In genomic region chr6:94755297-94755831, GRCm38 (mm10) we compare ENCODE assay signal across 13 mouse cellular contexts. TPM values are rescaled to one million over a fixed set of nuclear protein-coding genes. Genes with fewer than 3 reads are reported as not detected.
DNase-seq lines count a peak whose midpoint lies in the region; ATAC-seq lines count a peak whose summit lies in the region.
"Had no signal": no experiment of that assay in that cellular context is flagged by ENCODE, and none has a peak within 500 bp of the region (broad histone marks: within the 10 kb centered on the region; RNA-seq: fewer than 3 reads in every experiment).

No protein-coding gene starts in this region.

- no peak overlapping the region for H3K4me3 ChIP-seq in hindbrain, embryonic 10.5 days
- H3K4me3 ChIP-seq in hindbrain, embryonic 14.5 days (replicated peaks; ENCODE audit: low read length), result no peak overlapping the region
- H3K4me3 ChIP-seq in neural tube, embryonic 12.5 days, result no peak overlapping the region
- H3K4me3 ChIP-seq in neural tube, embryonic 15.5 days (replicated peaks), result no peak overlapping the region
- H3K4me3 ChIP-seq in intestine, embryonic 15.5 days (replicated peaks), result no peak overlapping the region
- H3K4me3 ChIP-seq: heart, embryonic 13.5 days had no signal

- no peak for ATAC-seq in hindbrain, embryonic 14.5 days (ENCODE audit: low FRiP score)
- ATAC-seq in neural tube, embryonic 12.5 days (ENCODE audit: low FRiP score, low read depth), result no peak
- no peak for ATAC-seq in neural tube, embryonic 15.5 days (ENCODE audit: low FRiP score)
- peak; percentile 72 for ATAC-seq in intestine, embryonic 15.5 days

- H3K36me3 ChIP-seq in hindbrain, embryonic 10.5 days, result no peaks in the 10 kb centered on the region
- no peaks in the 10 kb centered on the region for H3K36me3 ChIP-seq in hindbrain, embryonic 14.5 days (replicated peaks; ENCODE audit: control insufficient read depth, insufficient read depth)
- H3K36me3 ChIP-seq in neural tube, embryonic 12.5 days, result no peaks in the 10 kb centered on the region
- no peaks in the 10 kb centered on the region for H3K36me3 ChIP-seq in neural tube, embryonic 15.5 days
- no peaks in the 10 kb centered on the region for H3K36me3 ChIP-seq in intestine, embryonic 15.5 days
- H3K36me3 ChIP-seq: heart, embryonic 13.5 days had no signal

- no peaks in the 10 kb centered on the region for H3K9me3 ChIP-seq in hindbrain, embryonic 10.5 days
- no peaks in the 10 kb centered on the region for H3K9me3 ChIP-seq in hindbrain, embryonic 14.5 days (ENCODE audit: control insufficient read depth, low read length)
- no peaks in the 10 kb centered on the region for H3K9me3 ChIP-seq in neural tube, embryonic 12.5 days
- no peaks in the 10 kb centered on the region for H3K9me3 ChIP-seq in neural tube, embryonic 15.5 days (replicated peaks)
- H3K9me3 ChIP-seq in intestine, embryonic 15.5 days, result no peaks in the 10 kb centered on the region
- H3K9me3 ChIP-seq: heart, embryonic 13.5 days had no signal

- no peak overlapping the region for H3K9ac ChIP-seq in hindbrain, embryonic 14.5 days
- H3K9ac ChIP-seq in neural tube, embryonic 12.5 days, result no peak overlapping the region
- no peak overlapping the region for H3K9ac ChIP-seq in neural tube, embryonic 15.5 days (replicated peaks)
- no peak overlapping the region for H3K9ac ChIP-seq in intestine, embryonic 15.5 days
- H3K9ac ChIP-seq: heart, embryonic 13.5 days had no signal

- H3K27me3 ChIP-seq in hindbrain, embryonic 10.5 days (ENCODE audit: insufficient read depth, poor library complexity, severe bottlenecking), result no peaks in the 10 kb centered on the region
- H3K27me3 ChIP-seq in hindbrain, embryonic 14.5 days (ENCODE audit: control insufficient read depth, insufficient read depth, low read length), result no peaks in the 10 kb centered on the region
- no peaks in the 10 kb centered on the region for H3K27me3 ChIP-seq in neural tube, embryonic 12.5 days (replicated peaks)
- H3K27me3 ChIP-seq in neural tube, embryonic 15.5 days (replicated peaks), result no peaks in the 10 kb centered on the region
- H3K27me3 ChIP-seq in intestine, embryonic 15.5 days (replicated peaks), result no peaks in the 10 kb centered on the region

- 47% methylated on average over 13 of the region's 13 CpGs for WGBS in hindbrain, embryonic 10.5 days
- WGBS in hindbrain, embryonic 14.5 days, result 28% methylated on average over 13 of the region's 13 CpGs
- WGBS in neural tube, embryonic 12.5 days, result 39% methylated on average over 13 of the region's 13 CpGs
- WGBS in neural tube, embryonic 15.5 days, result 40% methylated on average over 13 of the region's 13 CpGs
- WGBS in intestine, embryonic 15.5 days, result 59% methylated on average over 13 of the region's 13 CpGs

- H3K4me1 ChIP-seq in hindbrain, embryonic 10.5 days (replicated peaks), result peaks cover 36% of the 10 kb centered on the region
- no peaks in the 10 kb centered on the region for H3K4me1 ChIP-seq in hindbrain, embryonic 14.5 days (replicated peaks; ENCODE audit: control insufficient read depth, insufficient read depth, low read length)
- H3K4me1 ChIP-seq in neural tube, embryonic 12.5 days, result peaks cover 20% of the 10 kb centered on the region
- peaks cover 4% of the 10 kb centered on the region; the same call in 1 of the 2 replicates for H3K4me1 ChIP-seq in neural tube, embryonic 15.5 days
- no peaks in the 10 kb centered on the region for H3K4me1 ChIP-seq in intestine, embryonic 15.5 days (replicated peaks)

- H3K4me2 ChIP-seq in hindbrain, embryonic 14.5 days (replicated peaks), result no peak overlapping the region
- H3K4me2 ChIP-seq in neural tube, embryonic 12.5 days (replicated peaks), result no peak overlapping the region
- no peak overlapping the region for H3K4me2 ChIP-seq in neural tube, embryonic 15.5 days
- H3K4me2 ChIP-seq in intestine, embryonic 15.5 days (replicated peaks), result no peak overlapping the region
- H3K4me2 ChIP-seq: heart, embryonic 13.5 days; liver, embryonic 11.5 days had no signal

- DNase-seq in hindbrain, embryonic 10.5 days (ENCODE audit: low spot score), result no peak
- no peak for DNase-seq in hindbrain, embryonic 14.5 days (ENCODE audit: low spot score)
- DNase-seq in ovary, postnatal 36 days (ENCODE audit: low spot score), result no peak
- DNase-seq in adrenal gland, postnatal 25 days, result no peak
- DNase-seq in liver, result no peak
- DNase-seq: cerebellum, postnatal 10 days; kidney, adult 11 months; thymus, postnatal 36 days had no signal

- peak overlapping the region; percentile 76 for H3K27ac ChIP-seq in hindbrain, embryonic 10.5 days
- no peak overlapping the region for H3K27ac ChIP-seq in hindbrain, embryonic 14.5 days
- 0 out of 2 replicates have a peak overlapping the region, but pooled peaks have one; percentile 17 for H3K27ac ChIP-seq in neural tube, embryonic 12.5 days
- no peak overlapping the region for H3K27ac ChIP-seq in neural tube, embryonic 15.5 days (replicated peaks)
- no peak overlapping the region for H3K27ac ChIP-seq in intestine, embryonic 15.5 days
- H3K27ac ChIP-seq: heart, embryonic 13.5 days had no signal

RNA-seq across cellular contexts. Expression of gene Lrig1, which starts 55.4 kb away (rescaled TPM):
- 12.7 and 14.4 TPM in 2 replicates for polyA plus RNA-seq in hindbrain, embryonic 10.5 days (2016; fragmentation: Nextera tagmentation; extraction: Ambion mirVana)
- polyA plus RNA-seq in hindbrain, embryonic 14.5 days (2014; fragmentation: Nextera tagmentation; extraction: Ambion mirVana), result 22.3 and 30.2 TPM in 2 replicates
- 20.4 and 21.0 TPM in 2 replicates for polyA plus RNA-seq in neural tube, embryonic 12.5 days (2016; fragmentation: Nextera tagmentation; extraction: Ambion mirVana)
- polyA plus RNA-seq in neural tube, embryonic 15.5 days (2015; fragmentation: Nextera tagmentation; extraction: Ambion mirVana), result 14.5 and 15.0 TPM in 2 replicates
- 17.1 and 19.5 TPM in 2 replicates for polyA plus RNA-seq in intestine, embryonic 15.5 days (2015; fragmentation: Nextera tagmentation; extraction: Ambion mirVana)
- total RNA-seq in adrenal gland, postnatal 25 days (2021), result 9.4 and 14.4 TPM in 2 replicates

Comparison
In these comparisons a context has a peak if more than half of its experiments do, and no peak if none do; other contexts are left out.
1. H3K27ac ChIP-seq: peak in hindbrain, embryonic 10.5 days (single experiment) and neural tube, embryonic 12.5 days (single experiment); none in hindbrain, embryonic 14.5 days (single experiment), neural tube, embryonic 15.5 days (single experiment) and intestine, embryonic 15.5 days (single experiment).